Mouse (Mus musculus) liver, postnatal 0 days (tissue): ENCODE data around the gene Cldn3. TPM values are rescaled to one million over a fixed set of nuclear protein-coding genes. Genes with fewer than 3 reads are reported as not detected.

Experiments
- ATAC-seq: fragments of 200-750 bp; cut with Nextera tagmentation; 2 replicates; pipeline ENCODE4 v1.8.0; 2017; ENCODE audit warnings: mild to moderate bottlenecking, moderate library complexity
- DNase-seq: peaks from one replicate; pipeline ENCODE4 v3.0.0-alpha.2; 2016
- H3K27ac ChIP-seq: fragments of 300-500 bp; sonication (generic); 2 replicates; pipeline ENCODE4 v1.5.1; 2014; ENCODE audit warnings: antibody characterized with exemption, moderate library complexity, mild to moderate bottlenecking, low read depth
- H3K27me3 ChIP-seq: fragments of 300-500 bp; sonication (generic); 2 replicates; pipeline ENCODE4 v1.6.1; 2014; ENCODE audit warnings: low read length, control low read depth, mixed read lengths; ENCODE audit not compliant: insufficient read depth
- H3K36me3 ChIP-seq: fragments of 300-500 bp; sonication (generic); replicated peaks from 2 replicates; pipeline ENCODE4 v1.6.1; 2014; ENCODE audit warnings: mild to moderate bottlenecking, control low read depth, low read length, moderate library complexity, mixed read lengths; ENCODE audit not compliant: insufficient read depth
- H3K4me1 ChIP-seq: fragments of 300-500 bp; sonication (generic); 2 replicates; pipeline ENCODE4 v1.6.1; 2014; ENCODE audit warnings: antibody characterized with exemption, mild to moderate bottlenecking, control low read depth; ENCODE audit not compliant: insufficient read depth
- H3K4me2 ChIP-seq: fragments of 300-500 bp; sonication (generic); 2 replicates; pipeline ENCODE4 v1.6.1; 2014; ENCODE audit warnings: low read depth, mild to moderate bottlenecking, low read length, moderate library complexity, mixed read lengths
- H3K4me3 ChIP-seq: fragments of 300-500 bp; sonication (generic); 2 replicates; pipeline ENCODE4 v1.5.1; 2014; ENCODE audit warnings: low read depth, low read length
- H3K9ac ChIP-seq: fragments of 300-500 bp; sonication (generic); replicated peaks from 2 replicates; pipeline ENCODE4 v1.6.1; 2014; ENCODE audit warnings: mild to moderate bottlenecking, moderate library complexity
- H3K9me3 ChIP-seq: fragments of 300-500 bp; sonication (generic); 2 replicates; pipeline ENCODE4 v1.6.1; 2016; ENCODE audit warnings: mild to moderate bottlenecking, control low read depth, low read length, mixed read lengths
- CTCF ChIP-seq: sonication (generic); IDR thresholded peaks from 2 replicates; pipeline ENCODE4 v1.5.1; 2016; ENCODE audit warnings: antibody characterized with exemption, low read depth
- EP300 ChIP-seq: IDR thresholded peaks from 2 replicates; pipeline ENCODE4 v1.6.1; 2016; ENCODE audit warnings: antibody characterized with exemption, low read depth, mild to moderate bottlenecking
- WGBS: fragments of 180-500 bp; shearing (Covaris S2); extraction: QIAGEN DNeasy Blood & Tissue Kit; methylation state at CpG from one replicate; pipeline ENCODE4 v1.1.7; 2014; ENCODE audit not compliant: insufficient replicate concordance; 5-methylcytosine and 5-hydroxymethylcytosine counted together
- polyA plus RNA-seq: library from polyadenylated mRNA; unstranded; fragments of >200 nt; fragmentation: Nextera tagmentation; extraction: Ambion mirVana; gene quantifications from 2 replicates; pipeline ENCODE4 v1.2.1, GENCODE M21; 2015

The Cldn3 gene
- polyA plus RNA-seq, 1 experiment from 2014 or later = 65.0 TPM

DNA sequence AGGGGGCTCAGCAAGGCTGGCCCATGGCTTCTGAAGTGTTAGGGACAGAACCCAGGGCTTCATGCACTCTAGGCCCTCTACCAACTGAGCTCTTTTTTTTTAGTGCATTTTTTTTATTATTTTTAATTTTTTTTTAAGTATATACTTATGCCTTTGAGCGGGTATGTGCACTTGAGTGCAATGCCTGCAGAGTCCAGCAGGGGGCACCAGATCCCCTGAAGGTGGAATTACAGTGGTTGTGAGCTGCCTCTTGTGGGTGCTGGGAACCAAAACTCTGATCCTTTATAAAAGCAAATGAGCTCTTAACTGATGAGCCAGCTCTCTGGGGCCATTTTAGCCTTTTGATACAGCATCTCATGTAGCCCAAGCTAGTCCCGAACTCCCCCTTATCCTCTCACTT lies 48.6 kb downstream of the Cldn3 start:
- H3K36me3 ChIP-seq = no peaks in the 10 kb centered on the region; the same call in 1 of the 2 replicates
- TF ChIP-seq CTCF (peak; percentile 59), EP300 (no peak)
- H3K4me2 ChIP-seq = no peak overlapping the region
- H3K9ac ChIP-seq = no peak overlapping the region
- H3K27ac ChIP-seq = no peak overlapping the region
- WGBS = 92% methylated on average over 2 of the region's 2 CpGs
- no peak overlapping the region for H3K4me3 ChIP-seq
- peaks cover 11% of the 10 kb centered on the region for H3K4me1 ChIP-seq
- no peaks in the 10 kb centered on the region for H3K27me3 ChIP-seq
- no peak for ATAC-seq
- DNase-seq = no peak
- peaks cover 2% of the 10 kb centered on the region for H3K9me3 ChIP-seq

GRCm38 (mm10) chr5:135035608-135036359 lies 49.8 kb downstream of the Cldn3 start:
- no peak for TF ChIP-seq CTCF
- TF ChIP-seq EP300 = no peak; the same call in 1 of the 2 replicates
- peak; percentile 91 for ATAC-seq
- peak; percentile 57 for DNase-seq
- Histone ChIP-seq H3K4me3 (no peak overlapping the region), H3K9ac (0 out of 2 replicates have a peak overlapping the region, but pooled peaks have one; percentile 16), H3K4me2 (no peak overlapping the region), H3K9me3 (peaks cover 2% of the 10 kb centered on the region), H3K36me3 (no peaks in the 10 kb centered on the region; the same call in 1 of the 2 replicates), H3K4me1 (peaks cover 23% of the 10 kb centered on the region), H3K27me3 (no peaks in the 10 kb centered on the region), H3K27ac (peak overlapping the region; percentile 69)
- 53% methylated on average over 18 of the region's 18 CpGs for WGBS

Other genes starting within 250 kb of the Cldn3 start
- 14.8 TPM in 2 replicates for gene Eln, start 238.9 kb upstream of the Cldn3 start, polyA plus RNA-seq
- gene Tmem270, start 79.5 kb upstream of the Cldn3 start, polyA plus RNA-seq = not detected in 2 replicates
- 138 and 152 TPM in 2 replicates for gene Cldn13, start 70.7 kb upstream of the Cldn3 start, polyA plus RNA-seq
- gene Mettl27, start 53.8 kb upstream of the Cldn3 start, polyA plus RNA-seq = 17.3 and 21.7 TPM in 2 replicates
- 0.13 and 0.32 TPM in 2 replicates for gene Cldn4, start 39.3 kb upstream of the Cldn3 start, polyA plus RNA-seq
- gene Abhd11, start 22.9 kb downstream of the Cldn3 start, polyA plus RNA-seq = 47.9 and 49.2 TPM in 2 replicates
- gene Stx1a, start 37.3 kb downstream of the Cldn3 start, polyA plus RNA-seq = 2.3 and 2.5 TPM in 2 replicates
- gene Dnajc30, start 78.0 kb downstream of the Cldn3 start, polyA plus RNA-seq = 28.7 and 33.3 TPM in 2 replicates
- gene Bud23, start 78.7 kb downstream of the Cldn3 start, polyA plus RNA-seq = 38.3 TPM in 2 replicates
- 0.53 and 0.80 TPM in 2 replicates for gene Vps37d, start 92.1 kb downstream of the Cldn3 start, polyA plus RNA-seq
- 18.2 and 19.5 TPM in 2 replicates for gene Mlxipl, start 103.7 kb downstream of the Cldn3 start, polyA plus RNA-seq
- gene Tbl2, start 163.4 kb downstream of the Cldn3 start, polyA plus RNA-seq = 10.4 and 12.3 TPM in 2 replicates
- gene Bcl7b, start 182.1 kb downstream of the Cldn3 start, polyA plus RNA-seq = 30.1 and 32.6 TPM in 2 replicates
- 10.5 and 11.7 TPM in 2 replicates for gene Baz1b, start 201.1 kb downstream of the Cldn3 start, polyA plus RNA-seq